Mouse (Mus musculus) limb, embryonic 10.5 days (tissue): ENCODE data around the gene Enpp5. TPM values are rescaled to one million over a fixed set of nuclear protein-coding genes. Genes with fewer than 3 reads are reported as not detected.

Experiments
- DNase-seq: peaks from one replicate; pipeline ENCODE4 v3.0.0-alpha.2; 2017; ENCODE audit warnings: low spot score
- H3K27ac ChIP-seq: fragments of 300-500 bp; sonication (generic); 2 replicates; pipeline ENCODE4 v1.5.1; 2016; ENCODE audit warnings: mild to moderate bottlenecking
- H3K27me3 ChIP-seq: fragments of 300-500 bp; sonication (generic); 2 replicates; pipeline ENCODE4 v1.6.1; 2016; ENCODE audit warnings: low read depth, mild to moderate bottlenecking; ENCODE audit not compliant: poor library complexity, severe bottlenecking
- H3K36me3 ChIP-seq: fragments of 300-500 bp; sonication (generic); 2 replicates; pipeline ENCODE4 v1.6.1; 2016; ENCODE audit warnings: mild to moderate bottlenecking, moderate library complexity
- H3K4me1 ChIP-seq: fragments of 300-500 bp; sonication (generic); 2 replicates; pipeline ENCODE4 v1.6.1; 2016
- H3K4me3 ChIP-seq: fragments of 300-500 bp; sonication (generic); 2 replicates; pipeline ENCODE4 v1.5.1; 2016; ENCODE audit warnings: mild to moderate bottlenecking, moderate library complexity
- H3K9me3 ChIP-seq: fragments of 300-500 bp; sonication (generic); replicated peaks from 2 replicates; pipeline ENCODE4 v1.6.1; 2016; ENCODE audit warnings: mild to moderate bottlenecking
- WGBS: fragments of 180-500 bp; shearing (Covaris S2); methylation state at CpG from one replicate; pipeline ENCODE4 v1.1.7; 2016; 5-methylcytosine and 5-hydroxymethylcytosine counted together
- polyA plus RNA-seq: library from polyadenylated mRNA; unstranded; fragments of >200 nt; fragmentation: Nextera tagmentation; extraction: Ambion mirVana; gene quantifications from 2 replicates; pipeline ENCODE4 v1.2.1, GENCODE M21; 2016

Enpp5 gene
- polyA plus RNA-seq, 1 experiment from 2014 or later, result 7.9 TPM

GRCm38 (mm10) chr17:44068876-44069275 lies 9.7 kb upstream of the Enpp5 start:
- H3K9me3 ChIP-seq, result no peaks in the 10 kb centered on the region
- H3K4me1 ChIP-seq, result no peaks in the 10 kb centered on the region
- H3K27me3 ChIP-seq, result no peaks in the 10 kb centered on the region
- H3K36me3 ChIP-seq, result no peaks in the 10 kb centered on the region
- no peak overlapping the region for H3K27ac ChIP-seq
- WGBS, result 78% methylated on average over 6 of the region's 6 CpGs
- no peak overlapping the region for H3K4me3 ChIP-seq
- no peak for DNase-seq

GRCm38 (mm10) chr17:44071680-44072079 lies 6.9 kb upstream of the Enpp5 start:
- no peak for DNase-seq
- Histone ChIP-seq H3K36me3 (no peaks in the 10 kb centered on the region), H3K27ac (no peak overlapping the region), H3K27me3 (no peaks in the 10 kb centered on the region), H3K9me3 (no peaks in the 10 kb centered on the region), H3K4me1 (no peaks in the 10 kb centered on the region), H3K4me3 (no peak overlapping the region)

DNA sequence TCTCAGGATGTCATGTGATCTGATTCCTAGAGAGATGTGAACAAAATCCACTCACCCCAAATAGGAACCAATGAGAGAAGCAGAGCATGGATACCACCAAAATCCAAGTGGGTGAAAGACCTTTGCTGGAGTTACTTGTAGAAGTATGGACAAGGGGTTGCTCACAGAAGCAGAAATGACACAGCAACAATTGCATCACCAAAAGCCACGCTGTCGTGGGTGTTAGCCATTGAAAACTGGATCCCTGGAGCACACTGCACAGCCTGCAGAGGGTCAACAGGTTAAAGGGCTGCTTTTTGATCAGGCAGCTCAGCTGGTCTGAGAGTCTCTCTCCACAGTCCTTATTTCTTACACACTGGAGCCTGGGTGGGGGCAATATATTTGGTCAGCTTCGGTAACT lies 3.0 kb upstream of the Enpp5 start:
- 86% methylated on average over 3 of the region's 3 CpGs for WGBS
- Histone ChIP-seq H3K27ac (no peak overlapping the region), H3K36me3 (no peaks in the 10 kb centered on the region), H3K4me1 (0 out of 2 replicates have a peak, but pooled peaks cover 11% of the 10 kb centered on the region), H3K4me3 (no peak overlapping the region), H3K9me3 (no peaks in the 10 kb centered on the region), H3K27me3 (peaks cover 11% of the 10 kb centered on the region)
- DNase-seq, result no peak

DNA sequence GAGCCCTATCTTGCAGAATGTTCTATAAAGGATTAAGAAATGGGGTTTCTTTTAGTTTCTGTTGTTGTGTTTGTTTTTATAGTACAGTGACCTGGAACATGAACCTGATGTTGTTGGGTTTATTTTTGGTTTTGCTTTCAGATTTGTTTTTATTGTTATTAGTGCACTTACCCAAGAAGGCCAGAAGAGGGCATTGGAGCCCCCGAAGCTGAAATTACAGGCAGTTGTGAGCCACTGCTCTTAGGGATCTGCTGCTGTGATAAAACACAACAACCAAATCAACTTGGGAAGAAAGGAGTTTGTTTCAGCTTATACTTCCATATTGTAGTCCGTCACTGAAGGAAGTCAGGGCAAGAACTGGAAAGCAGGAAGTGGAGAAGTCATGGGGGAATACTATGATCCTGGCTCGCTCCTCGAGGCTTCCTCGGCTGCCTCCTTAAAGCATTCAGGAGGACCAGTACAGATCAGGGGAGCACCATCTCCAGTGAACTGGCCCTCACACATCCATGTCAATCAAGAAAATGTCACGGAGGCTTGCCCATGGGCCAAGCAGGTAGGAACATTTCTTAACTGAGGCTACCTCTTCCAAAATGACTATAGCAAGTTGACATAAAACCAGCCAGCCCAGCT lies 2.4 kb upstream of the Enpp5 start:
- no peak for DNase-seq

GRCm38 (mm10) chr17:44077146-44077842 lies 1.3 kb upstream of the Enpp5 start:
- H3K36me3 ChIP-seq, result no peaks in the 10 kb centered on the region
- H3K4me1 ChIP-seq, result 0 out of 2 replicates have a peak, but pooled peaks cover 11% of the 10 kb centered on the region
- DNase-seq, result no peak
- no peak overlapping the region for H3K27ac ChIP-seq
- H3K27me3 ChIP-seq, result peaks cover 11% of the 10 kb centered on the region
- 85% methylated on average over 12 of the region's 12 CpGs for WGBS
- H3K9me3 ChIP-seq, result no peaks in the 10 kb centered on the region
- no peak overlapping the region for H3K4me3 ChIP-seq

More for the DNA sequence above, 2.4 kb upstream of the Enpp5 start:
- WGBS, result 63% methylated on average over 6 of the region's 6 CpGs
- H3K27me3 ChIP-seq, result peaks cover 11% of the 10 kb centered on the region
- H3K4me1 ChIP-seq, result 0 out of 2 replicates have a peak, but pooled peaks cover 11% of the 10 kb centered on the region
- no peak overlapping the region for H3K27ac ChIP-seq
- no peaks in the 10 kb centered on the region for H3K9me3 ChIP-seq
- no peaks in the 10 kb centered on the region for H3K36me3 ChIP-seq
- H3K4me3 ChIP-seq, result no peak overlapping the region

GRCm38 (mm10) chr17:44077843-44078160 lies 811 bp upstream of the Enpp5 start:
- H3K36me3 ChIP-seq, result no peaks in the 10 kb centered on the region
- H3K4me1 ChIP-seq, result 0 out of 2 replicates have a peak, but pooled peaks cover 11% of the 10 kb centered on the region
- peaks cover 11% of the 10 kb centered on the region for H3K27me3 ChIP-seq
- no peak overlapping the region for H3K27ac ChIP-seq
- no peak overlapping the region for H3K4me3 ChIP-seq
- 72% methylated on average over 2 of the region's 2 CpGs for WGBS
- H3K9me3 ChIP-seq, result no peaks in the 10 kb centered on the region
- no peak for DNase-seq

- H3K27me3 ChIP-seq, result peaks cover 1% of the 10 kb centered on the region; the same call in 1 of the 2 replicates
- 94% methylated on average over 4 of the region's 4 CpGs for WGBS
Measured at GRCm38 (mm10) chr17:44083156-44083555, 4.5 kb downstream of the Enpp5 start.

GRCm38 (mm10) chr17:44088226-44088625 lies 9.6 kb downstream of the Enpp5 start:
- Histone ChIP-seq H3K4me1 (no peaks in the 10 kb centered on the region), H3K36me3 (no peaks in the 10 kb centered on the region), H3K27ac (no peak overlapping the region), H3K4me3 (no peak overlapping the region), H3K9me3 (no peaks in the 10 kb centered on the region), H3K27me3 (no peaks in the 10 kb centered on the region)
- 93% methylated on average over 3 of the region's 3 CpGs for WGBS
- DNase-seq, result no peak

More at GRCm38 (mm10) chr17:44083156-44083555, 4.5 kb downstream of the Enpp5 start:
- Histone ChIP-seq H3K4me3 (no peak overlapping the region), H3K36me3 (no peaks in the 10 kb centered on the region), H3K27ac (no peak overlapping the region), H3K9me3 (no peaks in the 10 kb centered on the region), H3K4me1 (0 out of 2 replicates have a peak, but pooled peaks cover 11% of the 10 kb centered on the region)
- no peak for DNase-seq

DNA sequence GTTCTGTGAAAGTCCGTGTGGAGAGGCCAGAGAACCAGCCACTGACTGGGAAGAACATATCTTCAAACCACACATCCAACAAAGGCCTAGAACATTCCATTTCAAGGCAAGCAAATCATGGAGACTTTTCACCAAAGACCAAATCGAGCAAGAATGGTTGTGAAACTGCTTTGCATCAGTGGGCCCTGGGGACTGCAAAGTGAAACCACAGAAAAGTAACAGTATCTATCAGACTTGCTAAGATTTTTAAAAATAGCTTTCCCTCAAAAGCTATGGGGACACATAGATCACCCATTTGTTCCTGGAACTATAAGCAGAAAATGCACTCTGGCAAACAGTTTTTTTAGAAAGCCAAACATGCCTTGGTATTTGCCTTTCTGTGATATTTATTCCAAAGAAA lies 12.3 kb downstream of the Enpp5 start:
- Histone ChIP-seq H3K36me3 (no peaks in the 10 kb centered on the region), H3K4me1 (no peaks in the 10 kb centered on the region), H3K27ac (no peak overlapping the region), H3K9me3 (no peaks in the 10 kb centered on the region), H3K4me3 (no peak overlapping the region), H3K27me3 (no peaks in the 10 kb centered on the region)
- DNase-seq, result no peak
- WGBS, result 78% methylated on average over 2 of the region's 2 CpGs

GRCm38 (mm10) chr17:44091512-44091911 lies 12.9 kb downstream of the Enpp5 start:
- 34% methylated on average over 2 of the region's 2 CpGs for WGBS
- no peak for DNase-seq
- Histone ChIP-seq H3K27me3 (no peaks in the 10 kb centered on the region), H3K27ac (no peak overlapping the region), H3K36me3 (no peaks in the 10 kb centered on the region), H3K9me3 (no peaks in the 10 kb centered on the region), H3K4me1 (no peaks in the 10 kb centered on the region), H3K4me3 (no peak overlapping the region)

DNA sequence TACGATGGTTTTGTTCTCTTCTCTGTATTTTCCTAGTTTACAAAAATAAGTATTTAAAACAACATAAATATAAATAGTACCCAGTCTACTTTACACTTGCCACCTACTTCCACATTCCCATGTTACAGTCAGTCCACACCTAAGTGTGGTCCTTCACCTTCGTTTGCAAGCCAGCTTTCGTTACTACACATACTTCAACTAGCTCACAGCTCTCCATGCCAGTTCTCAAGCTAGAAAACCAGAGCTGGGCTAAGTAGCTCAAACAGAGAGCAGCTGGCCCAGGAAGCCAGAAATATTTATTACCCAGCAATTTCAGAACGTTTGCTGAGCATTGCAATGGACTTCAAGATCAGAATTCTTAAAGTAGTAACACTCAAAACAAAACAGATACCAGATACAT lies 21.9 kb downstream of the Enpp5 start:
- Histone ChIP-seq H3K36me3 (no peaks in the 10 kb centered on the region), H3K4me1 (peaks cover 19% of the 10 kb centered on the region), H3K27ac (no peak overlapping the region), H3K27me3 (peaks cover 24% of the 10 kb centered on the region), H3K9me3 (no peaks in the 10 kb centered on the region), H3K4me3 (no peak overlapping the region)
- 75% methylated on average over 4 of the region's 4 CpGs for WGBS
- no peak for DNase-seq

DNA sequence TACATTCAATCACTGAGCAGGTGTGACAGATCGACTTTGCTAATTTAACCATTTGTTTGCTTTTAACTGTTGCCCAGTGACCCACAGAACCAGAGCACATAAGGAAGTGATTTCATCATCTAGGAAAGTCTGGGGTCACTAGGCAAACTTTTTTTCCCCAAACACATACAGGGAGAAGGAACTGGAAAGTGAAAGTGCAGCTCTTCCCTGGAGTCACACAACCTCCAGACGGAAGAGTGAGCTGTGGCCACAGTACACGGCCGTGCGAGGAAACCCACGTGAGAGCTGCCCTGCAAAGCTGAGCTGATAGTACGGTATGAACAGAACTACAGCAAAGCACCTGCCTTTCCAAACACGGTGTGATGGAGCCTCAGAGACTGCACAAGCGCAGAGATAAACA lies 22.3 kb downstream of the Enpp5 start:
- 80% methylated on average over 9 of the region's 9 CpGs for WGBS
- Histone ChIP-seq H3K27ac (no peak overlapping the region), H3K9me3 (no peaks in the 10 kb centered on the region), H3K27me3 (peaks cover 27% of the 10 kb centered on the region), H3K4me3 (no peak overlapping the region), H3K36me3 (no peaks in the 10 kb centered on the region), H3K4me1 (peaks cover 23% of the 10 kb centered on the region)
- DNase-seq, result no peak

DNA sequence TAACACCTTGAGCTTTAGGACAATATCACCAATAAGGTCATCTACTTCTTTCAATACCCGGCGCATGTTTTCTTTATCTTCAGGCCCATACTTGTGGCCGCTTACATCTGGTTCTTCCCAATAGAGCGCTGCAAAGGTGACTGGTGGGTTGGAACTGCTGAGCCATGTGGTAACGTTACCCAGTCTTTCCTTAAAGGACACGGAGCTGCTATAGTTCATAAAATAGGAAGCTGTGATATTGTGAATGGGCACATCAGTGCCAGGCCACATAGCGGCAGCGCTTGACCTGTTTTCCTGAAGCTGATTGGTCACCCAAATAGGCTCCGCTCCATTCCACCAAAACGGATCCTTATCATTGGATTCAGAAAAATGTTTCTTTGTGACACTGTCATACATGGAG lies 23.3 kb downstream of the Enpp5 start:
- Histone ChIP-seq H3K4me3 (no peak overlapping the region), H3K27me3 (peaks cover 37% of the 10 kb centered on the region), H3K9me3 (no peaks in the 10 kb centered on the region), H3K36me3 (no peaks in the 10 kb centered on the region), H3K4me1 (peaks cover 24% of the 10 kb centered on the region), H3K27ac (no peak overlapping the region)
- DNase-seq, result no peak
- 94% methylated on average over 10 of the region's 10 CpGs for WGBS
